Mouse (Mus musculus) stomach, embryonic 16.5 days (tissue): ENCODE data around the gene Git2. TPM values are rescaled to one million over a fixed set of nuclear protein-coding genes. Genes with fewer than 3 reads are reported as not detected.
A peak's percentile ranks its signal among the peaks of the same experiment; 100 is the strongest.

Source experiments
- ATAC-seq: fragments of 200-750 bp; cut with Nextera tagmentation; 2 replicates; pipeline ENCODE4 v1.8.0; 2017; ENCODE audit warnings: moderate number of reproducible peaks, moderate TSS enrichment; ENCODE audit not compliant: insufficient read depth, low FRiP score
- H3K27ac ChIP-seq: fragments of 300-500 bp; sonication (generic); 2 replicates; pipeline ENCODE4 v1.5.1; 2014; ENCODE audit warnings: low read length
- H3K27me3 ChIP-seq: fragments of 300-500 bp; sonication (generic); 2 replicates; pipeline ENCODE4 v1.6.1; 2014; ENCODE audit warnings: low read length, control low read depth, mixed read lengths; ENCODE audit not compliant: control insufficient read depth, insufficient read depth
- H3K36me3 ChIP-seq: fragments of 300-500 bp; sonication (generic); 2 replicates; pipeline ENCODE4 v1.6.1; 2014; ENCODE audit warnings: low read length; ENCODE audit not compliant: control insufficient read depth, insufficient read depth
- H3K4me1 ChIP-seq: fragments of 300-500 bp; sonication (generic); 2 replicates; pipeline ENCODE4 v1.6.1; 2014; ENCODE audit warnings: low read length, control low read depth, mixed read lengths; ENCODE audit not compliant: control insufficient read depth, insufficient read depth
- H3K4me2 ChIP-seq: fragments of 300-500 bp; sonication (generic); 2 replicates; pipeline ENCODE4 v1.6.1; 2014; ENCODE audit warnings: low read depth, low read length, mixed read lengths
- H3K4me3 ChIP-seq: fragments of 300-500 bp; sonication (generic); replicated peaks from 2 replicates; pipeline ENCODE4 v1.5.1; 2014; ENCODE audit warnings: mild to moderate bottlenecking, low read length
- H3K9ac ChIP-seq: fragments of 300-500 bp; sonication (generic); 2 replicates; pipeline ENCODE4 v1.6.1; 2014; ENCODE audit warnings: low read length
- H3K9me3 ChIP-seq: fragments of 300-500 bp; sonication (generic); replicated peaks from 2 replicates; pipeline ENCODE4 v1.6.1; 2016; ENCODE audit warnings: low read length, control low read depth; ENCODE audit not compliant: control insufficient read depth
- WGBS: fragments of 180-500 bp; shearing (Covaris S2); extraction: QIAGEN DNeasy Blood & Tissue Kit; methylation state at CpG from one replicate; pipeline ENCODE4 v1.1.7; 2014; 5-methylcytosine and 5-hydroxymethylcytosine counted together
- polyA plus RNA-seq: library from polyadenylated mRNA; unstranded; fragments of >200 nt; fragmentation: Nextera tagmentation; extraction: Ambion mirVana; gene quantifications from 2 replicates; pipeline ENCODE4 v1.2.1, GENCODE M21; 2015

Gene Git2
- polyA plus RNA-seq, 1 experiment from 2014 or later = 42.0 TPM

DNA sequence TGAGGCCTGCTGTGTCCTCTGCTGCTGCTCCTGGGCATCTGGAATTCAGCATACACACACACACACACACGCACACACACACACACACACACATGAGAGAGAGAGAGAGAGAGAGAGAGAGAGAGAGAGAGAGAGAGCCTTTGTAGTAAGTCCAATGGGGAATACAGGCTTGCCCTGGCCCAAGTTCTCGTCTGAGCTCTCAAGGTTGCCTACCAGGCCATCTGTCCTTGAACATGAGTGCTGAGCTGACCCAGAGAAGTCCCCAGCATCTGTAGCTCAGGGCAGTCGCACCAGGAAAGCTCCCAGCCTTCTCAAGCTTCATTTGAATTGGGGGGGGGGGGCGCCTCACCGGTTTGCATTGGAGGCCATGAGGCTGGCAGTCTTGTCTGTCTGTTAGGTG is 9.9 kb upstream of the Git2 start:
- Histone ChIP-seq H3K27ac (peak overlapping the region; percentile 56; the same call in 1 of the 2 replicates), H3K27me3 (no peaks in the 10 kb centered on the region), H3K36me3 (0 out of 2 replicates have a peak, but pooled peaks cover 12% of the 10 kb centered on the region), H3K4me2 (no peak overlapping the region), H3K4me3 (no peak overlapping the region), H3K4me1 (peaks cover 6% of the 10 kb centered on the region; the same call in 1 of the 2 replicates), H3K9me3 (no peaks in the 10 kb centered on the region), H3K9ac (no peak overlapping the region; the same call in 1 of the 2 replicates)
- no peak for ATAC-seq
- WGBS = 76% methylated on average over 5 of the region's 5 CpGs

GRCm38 (mm10) chr5:114784622-114785165 is 9.4 kb upstream of the Git2 start:
- ATAC-seq = peak; percentile 41; the same call in 1 of the 2 replicates
- 56% methylated on average over 16 of the region's 16 CpGs for WGBS

DNA sequence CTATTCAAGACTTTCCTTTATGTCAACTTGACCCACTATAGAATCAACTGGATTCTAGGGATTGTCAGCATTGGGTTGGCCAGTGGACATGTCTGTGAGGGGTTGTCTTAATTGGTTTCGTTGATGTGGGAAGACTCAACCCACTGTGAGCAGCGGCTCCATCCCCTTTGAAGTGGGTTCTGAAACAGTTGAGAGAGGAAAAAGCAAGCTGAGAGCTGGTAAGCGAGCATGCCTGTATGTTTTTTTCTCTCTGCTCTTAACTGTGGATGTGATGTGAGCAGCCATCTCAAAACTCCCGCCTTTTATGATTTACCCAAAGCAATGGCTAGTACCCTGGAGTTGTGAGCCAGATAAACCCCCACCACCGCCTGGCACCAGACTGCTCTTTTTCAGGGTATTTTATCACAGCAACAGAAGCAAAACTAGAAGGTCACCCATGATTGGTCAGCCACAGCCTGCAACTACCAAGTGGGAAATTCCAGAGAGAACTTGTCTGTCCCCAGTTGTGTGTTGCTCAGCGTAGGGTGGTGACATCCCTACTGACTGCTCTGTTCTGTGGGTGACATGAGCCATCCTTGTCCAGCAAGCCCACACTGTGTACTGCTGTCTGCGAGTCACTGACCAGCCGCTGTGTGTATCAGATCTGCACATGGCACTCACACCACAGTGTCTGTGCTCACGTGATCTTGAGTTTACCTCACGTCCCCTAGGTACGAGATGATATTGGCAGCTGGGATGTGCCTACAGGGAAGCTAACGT is 8.3 kb upstream of the Git2 start:
- 0 out of 2 replicates have a peak, but pooled peaks cover 5% of the 10 kb centered on the region for H3K36me3 ChIP-seq
- 84% methylated on average over 12 of the region's 12 CpGs for WGBS
- H3K9me3 ChIP-seq = no peaks in the 10 kb centered on the region
- ATAC-seq = no peak
- peaks cover 6% of the 10 kb centered on the region; the same call in 1 of the 2 replicates for H3K4me1 ChIP-seq
- H3K4me2 ChIP-seq = no peak overlapping the region
- no peak overlapping the region for H3K27ac ChIP-seq
- H3K27me3 ChIP-seq = no peaks in the 10 kb centered on the region
- no peak overlapping the region for H3K9ac ChIP-seq
- no peak overlapping the region for H3K4me3 ChIP-seq

More at GRCm38 (mm10) chr5:114784622-114785165, 9.4 kb upstream of the Git2 start:
- Histone ChIP-seq H3K9ac (no peak overlapping the region; the same call in 1 of the 2 replicates), H3K9me3 (no peaks in the 10 kb centered on the region), H3K27ac (peak overlapping the region; percentile 56; the same call in 1 of the 2 replicates), H3K27me3 (no peaks in the 10 kb centered on the region), H3K4me2 (no peak overlapping the region), H3K4me1 (peaks cover 6% of the 10 kb centered on the region; the same call in 1 of the 2 replicates), H3K4me3 (no peak overlapping the region), H3K36me3 (0 out of 2 replicates have a peak, but pooled peaks cover 12% of the 10 kb centered on the region)

- H3K9me3 ChIP-seq = no peaks in the 10 kb centered on the region
- H3K27ac ChIP-seq = no peak overlapping the region
- H3K9ac ChIP-seq = no peak overlapping the region
- no peak overlapping the region for H3K4me3 ChIP-seq
- no peak overlapping the region for H3K4me2 ChIP-seq
- no peaks in the 10 kb centered on the region for H3K27me3 ChIP-seq
- H3K36me3 ChIP-seq = 0 out of 2 replicates have a peak, but pooled peaks cover 4% of the 10 kb centered on the region
- no peak for ATAC-seq
- WGBS = 67% methylated on average over 9 of the region's 9 CpGs
- peaks cover 6% of the 10 kb centered on the region; the same call in 1 of the 2 replicates for H3K4me1 ChIP-seq
Observed at GRCm38 (mm10) chr5:114782991-114783390, 7.7 kb upstream of the Git2 start.

- peaks cover 10% of the 10 kb centered on the region for H3K4me1 ChIP-seq
- WGBS = 83% methylated on average over 7 of the region's 7 CpGs
- no peak overlapping the region for H3K27ac ChIP-seq
- no peaks in the 10 kb centered on the region for H3K36me3 ChIP-seq
- no peaks in the 10 kb centered on the region for H3K27me3 ChIP-seq
- H3K9me3 ChIP-seq = no peaks in the 10 kb centered on the region
- ATAC-seq = no peak
- H3K4me3 ChIP-seq = no peak overlapping the region
- H3K9ac ChIP-seq = no peak overlapping the region
- H3K4me2 ChIP-seq = no peak overlapping the region
Observed at GRCm38 (mm10) chr5:114780912-114781311, 5.6 kb upstream of the Git2 start.

- Histone ChIP-seq H3K4me2 (no peak overlapping the region), H3K9me3 (no peaks in the 10 kb centered on the region), H3K9ac (no peak overlapping the region), H3K36me3 (no peaks in the 10 kb centered on the region), H3K4me3 (no peak overlapping the region), H3K27ac (no peak overlapping the region), H3K4me1 (peaks cover 15% of the 10 kb centered on the region), H3K27me3 (no peaks in the 10 kb centered on the region)
- 68% methylated on average over 7 of the region's 7 CpGs for WGBS
- no peak for ATAC-seq
Observed at GRCm38 (mm10) chr5:114779956-114780489, 4.7 kb upstream of the Git2 start.

GRCm38 (mm10) chr5:114776174-114776573 is 857 bp upstream of the Git2 start:
- no peak overlapping the region for H3K27ac ChIP-seq
- H3K9ac ChIP-seq = peak overlapping the region; percentile 96; the same call in 1 of the 2 replicates
- H3K27me3 ChIP-seq = no peaks in the 10 kb centered on the region
- peak overlapping the region; percentile 96 for H3K4me2 ChIP-seq
- peak overlapping the region; percentile 99 for H3K4me3 ChIP-seq
- 79% methylated on average over 7 of the region's 7 CpGs for WGBS
- H3K4me1 ChIP-seq = peaks cover 19% of the 10 kb centered on the region
- no peaks in the 10 kb centered on the region for H3K36me3 ChIP-seq
- ATAC-seq = no peak
- no peaks in the 10 kb centered on the region for H3K9me3 ChIP-seq

DNA sequence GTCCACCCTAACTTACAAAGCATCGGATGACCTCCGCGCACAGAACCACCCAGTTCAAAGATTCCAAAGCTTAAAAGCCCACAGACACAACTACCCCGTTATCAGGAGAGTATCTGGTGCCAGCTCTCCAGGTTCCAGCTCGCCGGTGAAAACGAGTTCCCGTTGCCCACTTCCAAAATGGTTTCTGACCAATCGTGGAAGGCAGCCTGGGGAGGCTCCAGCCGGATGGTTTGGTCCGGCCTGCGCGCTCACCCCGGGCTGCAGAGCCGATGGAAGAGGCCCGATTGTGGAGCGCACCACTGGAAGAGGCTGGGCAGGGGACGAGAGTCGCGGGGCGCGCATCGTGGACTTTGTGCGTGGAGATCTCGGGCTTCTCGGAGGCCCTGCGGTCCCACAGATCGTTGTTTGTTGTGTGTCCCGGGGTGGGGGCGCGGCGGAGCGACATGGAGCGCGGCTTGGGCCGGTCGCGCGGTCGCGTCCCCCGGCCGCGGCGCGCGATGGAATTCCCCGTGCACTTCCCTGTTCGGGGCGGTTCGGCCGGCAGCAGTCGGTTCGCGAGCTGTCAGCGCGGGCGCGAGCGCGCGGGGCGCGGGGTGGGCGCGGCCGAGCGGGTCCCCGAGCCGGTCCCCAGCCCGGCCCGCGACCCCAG is 790 bp downstream of the Git2 start, which contains the start of gene Ankrd13a:
Ankrd13a (plus strand) TSS at position 275 of the 649 bp plus-strand sequence.
- Histone ChIP-seq H3K4me1 (peaks cover 19% of the 10 kb centered on the region), H3K9ac (peak within 1 kb of the TSS; percentile 96), H3K27ac (peak within 1 kb of the TSS; percentile 91), H3K36me3 (no peaks in the 10 kb centered on the region), H3K4me2 (peak within 1 kb of the TSS; percentile 96), H3K9me3 (no peaks in the 10 kb centered on the region), H3K4me3 (peak within 1 kb of the TSS; percentile 99), H3K27me3 (no peaks in the 10 kb centered on the region)
- under 1% methylated on average over 66 of the region's 73 CpGs for WGBS
- peak; percentile 88 for ATAC-seq
